Mouse (Mus musculus): ENCODE measurements around the gene Ccdc163.

GRCm38 (mm10) chr4:116659474-116659873, 48.8 kb upstream of the Ccdc163 start:
- TF ChIP-seq ZNF384 (IDR thresholded peaks at IDR 0.05; ENCODE audit: low read depth, low read length): no peak
- TF ChIP-seq MAFK (IDR thresholded peaks at IDR 0.05; ENCODE audit: insufficient read depth, low read depth, low read length): no peak
- no peak for TF ChIP-seq ZC3H11A (IDR thresholded peaks at IDR 0.05; ENCODE audit: borderline replicate concordance, low read depth, low read length)

Data from ES-E14 (cell line).